Mouse (Mus musculus): ENCODE results near the gene Fam57a. TPM values are rescaled to one million over a fixed set of nuclear protein-coding genes. Genes with fewer than 3 reads are reported as not detected.
A peak's percentile ranks its signal among the peaks of the same experiment; 100 is the strongest.
"Not testable (repeated sequence)": the region's sequence is repeated elsewhere in the genome, so short reads cannot be mapped to it uniquely, and the experiment has no call there.

Gene Fam57a
- total RNA-seq, 1 experiment from 2014 or later: 6.8 TPM

GRCm38 (mm10) chr11:76183745-76184144, 4.3 kb downstream of the Fam57a start:
- no peak for DNase-seq

- DNase-seq: no peak
Observed at GRCm38 (mm10) chr11:76186908-76187307, 7.4 kb downstream of the Fam57a start.

- DNase-seq: no peak
Observed at GRCm38 (mm10) chr11:76196275-76196976, 17.0 kb downstream of the Fam57a start.

- DNase-seq: no peak
Observed at GRCm38 (mm10) chr11:76196977-76197469, 17.6 kb downstream of the Fam57a start.

- peak; percentile 92 for DNase-seq
Observed at GRCm38 (mm10) chr11:76201761-76202674, 22.5 kb downstream of the Fam57a start.

- DNase-seq: no peak
Observed at GRCm38 (mm10) chr11:76206793-76207192, 27.3 kb downstream of the Fam57a start.

- DNase-seq: no peak
Observed at GRCm38 (mm10) chr11:76210228-76210985, 30.9 kb downstream of the Fam57a start.

- not testable (repeated sequence) for DNase-seq
Observed at GRCm38 (mm10) chr11:76211595-76211994, 32.1 kb downstream of the Fam57a start.

- DNase-seq: no peak
Observed at GRCm38 (mm10) chr11:76213841-76214240, 34.4 kb downstream of the Fam57a start.

GRCm38 (mm10) chr11:76215011-76215410, 35.5 kb downstream of the Fam57a start:
- no peak for DNase-seq

- no peak for DNase-seq
Observed at GRCm38 (mm10) chr11:76216049-76216540, 36.6 kb downstream of the Fam57a start.

- peak; percentile 9 for DNase-seq
Observed at GRCm38 (mm10) chr11:76216681-76217389, 37.4 kb downstream of the Fam57a start.

- peak; percentile 97 for DNase-seq
Observed at GRCm38 (mm10) chr11:76217390-76217800, 37.9 kb downstream of the Fam57a start, which contains the start of the genes Dbil5 and Gemin4. Gene Dbil5 (plus strand): TSS chr11:76217608. Gene Gemin4 (minus strand): TSS chr11:76217664.

- DNase-seq: no peak
Observed at GRCm38 (mm10) chr11:76224631-76225030, 45.2 kb downstream of the Fam57a start.

- DNase-seq: no peak
Observed at GRCm38 (mm10) chr11:76225051-76225450, 45.6 kb downstream of the Fam57a start.

GRCm38 (mm10) chr11:76236136-76236535, 56.7 kb downstream of the Fam57a start:
- no peak for DNase-seq

- DNase-seq: no peak
Observed at GRCm38 (mm10) chr11:76239750-76240149, 60.3 kb downstream of the Fam57a start.

- DNase-seq: peak; percentile 92
Observed at GRCm38 (mm10) chr11:76242901-76243810, 63.7 kb downstream of the Fam57a start, which contains the start of the genes Mrm3 and Glod4. Gene Mrm3 (plus strand): TSS chr11:76243715. Gene Glod4 (minus strand): TSS chr11:76243725.

GRCm38 (mm10) chr11:76243811-76244546, 64.5 kb downstream of the Fam57a start:
- DNase-seq: no peak
